Mouse (Mus musculus): ENCODE measurements around the gene Polr2h.

- TF ChIP-seq CTCF (IDR thresholded peaks at IDR 0.05; ENCODE audit: control insufficient read depth, insufficient read depth, insufficient read length) (no peak), USF1 (IDR thresholded peaks at IDR 0.05; ENCODE audit: low read depth) (no peak), CEBPB (IDR thresholded peaks at IDR 0.05; ENCODE audit: low read depth) (no peak), MAX (IDR thresholded peaks at IDR 0.05) (no peak), FOSL1 (IDR thresholded peaks at IDR 0.05; ENCODE audit: insufficient read depth, low read length, poor library complexity, severe bottlenecking) (no peak)
Measured at GRCm38 (mm10) chr16:20714307-20715080, 3.0 kb upstream of the Polr2h start.

All from C2C12 (cell line).